Mouse (Mus musculus) intestine, postnatal 0 days (tissue): ENCODE results near the gene Trim2. TPM values are rescaled to one million over a fixed set of nuclear protein-coding genes. Genes with fewer than 3 reads are reported as not detected.

Experiments
- ATAC-seq: fragments of 200-750 bp; cut with Nextera tagmentation; 2 replicates; pipeline ENCODE4 v1.8.0; 2017; ENCODE audit warnings: mild to moderate bottlenecking, moderate TSS enrichment, moderate library complexity
- H3K27ac ChIP-seq: fragments of 300-500 bp; sonication (generic); 2 replicates; pipeline ENCODE4 v1.5.1; 2014; ENCODE audit warnings: mild to moderate bottlenecking, low read depth, low read length, moderate library complexity
- H3K27me3 ChIP-seq: fragments of 300-500 bp; sonication (generic); replicated peaks from 2 replicates; pipeline ENCODE4 v1.6.1; 2014; ENCODE audit warnings: low read length, mixed read lengths; ENCODE audit not compliant: control insufficient read depth, insufficient read depth
- H3K36me3 ChIP-seq: fragments of 300-500 bp; sonication (generic); 2 replicates; pipeline ENCODE4 v1.6.1; 2014; ENCODE audit warnings: mild to moderate bottlenecking, moderate library complexity; ENCODE audit not compliant: control insufficient read depth, insufficient read depth
- H3K4me1 ChIP-seq: fragments of 300-500 bp; sonication (generic); replicated peaks from 2 replicates; pipeline ENCODE4 v1.6.1; 2014; ENCODE audit warnings: antibody characterized with exemption, low read length, mixed read lengths; ENCODE audit not compliant: control insufficient read depth, insufficient read depth
- H3K4me2 ChIP-seq: fragments of 300-500 bp; sonication (generic); replicated peaks from 2 replicates; pipeline ENCODE4 v1.6.1; 2014; ENCODE audit warnings: low read depth, mild to moderate bottlenecking, moderate library complexity
- H3K4me3 ChIP-seq: fragments of 300-500 bp; sonication (generic); 2 replicates; pipeline ENCODE4 v1.5.1; 2014; ENCODE audit warnings: low read depth, low read length
- H3K9ac ChIP-seq: fragments of 300-500 bp; sonication (generic); 2 replicates; pipeline ENCODE4 v1.6.1; 2014; ENCODE audit warnings: mild to moderate bottlenecking, low read depth, low read length
- H3K9me3 ChIP-seq: fragments of 300-500 bp; sonication (generic); 2 replicates; pipeline ENCODE4 v1.6.1; 2016; ENCODE audit warnings: mixed run types; ENCODE audit not compliant: control insufficient read depth
- CTCF ChIP-seq: sonication (generic); IDR thresholded peaks from 2 replicates; pipeline ENCODE4 v1.5.1; 2016; ENCODE audit warnings: low read depth, mild to moderate bottlenecking, control low read depth, antibody characterized with exemption, moderate library complexity
- WGBS: fragments of 180-500 bp; shearing (Covaris S2); extraction: QIAGEN DNeasy Blood & Tissue Kit; methylation state at CpG from one replicate; pipeline ENCODE4 v1.1.7; 2014; 5-methylcytosine and 5-hydroxymethylcytosine counted together
- polyA plus RNA-seq: library from polyadenylated mRNA; unstranded; fragments of >200 nt; fragmentation: Nextera tagmentation; extraction: Ambion mirVana; gene quantifications from 2 replicates; pipeline ENCODE4 v1.2.1, GENCODE M21; 2015

Gene Trim2
- polyA plus RNA-seq, 1 experiment from 2014 or later, result 21.2 TPM

DNA sequence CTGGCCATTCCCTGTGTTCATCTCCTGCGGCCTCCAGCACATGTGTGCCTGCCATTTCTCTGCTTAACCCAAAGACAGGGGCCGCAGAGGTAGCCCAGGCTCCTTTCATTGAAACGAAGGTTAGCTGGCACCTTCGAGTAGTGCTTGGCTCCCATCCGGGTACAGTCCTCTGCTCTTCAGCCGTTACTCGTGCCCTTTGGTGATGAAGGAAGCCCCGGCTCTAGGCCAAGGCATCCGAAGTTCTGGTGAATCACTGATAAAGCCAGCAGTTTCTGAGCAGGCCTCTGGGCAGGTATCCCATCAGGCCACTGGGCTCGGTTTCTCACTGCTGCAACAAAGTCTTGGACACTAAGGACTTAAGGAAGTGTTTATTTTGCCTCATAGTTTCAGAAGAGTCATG, 34.9 kb downstream of the Trim2 start:
- no peak for ATAC-seq
- Histone ChIP-seq H3K4me1 (0 out of 2 replicates have a peak, but pooled peaks cover 10% of the 10 kb centered on the region), H3K36me3 (no peaks in the 10 kb centered on the region), H3K27ac (peak overlapping the region; percentile 87; the same call in 1 of the 2 replicates), H3K4me2 (no peak overlapping the region), H3K9me3 (no peaks in the 10 kb centered on the region), H3K4me3 (no peak overlapping the region), H3K27me3 (no peaks in the 10 kb centered on the region), H3K9ac (no peak overlapping the region)
- TF ChIP-seq CTCF, result no peak
- 81% methylated on average over 10 of the region's 10 CpGs for WGBS

DNA sequence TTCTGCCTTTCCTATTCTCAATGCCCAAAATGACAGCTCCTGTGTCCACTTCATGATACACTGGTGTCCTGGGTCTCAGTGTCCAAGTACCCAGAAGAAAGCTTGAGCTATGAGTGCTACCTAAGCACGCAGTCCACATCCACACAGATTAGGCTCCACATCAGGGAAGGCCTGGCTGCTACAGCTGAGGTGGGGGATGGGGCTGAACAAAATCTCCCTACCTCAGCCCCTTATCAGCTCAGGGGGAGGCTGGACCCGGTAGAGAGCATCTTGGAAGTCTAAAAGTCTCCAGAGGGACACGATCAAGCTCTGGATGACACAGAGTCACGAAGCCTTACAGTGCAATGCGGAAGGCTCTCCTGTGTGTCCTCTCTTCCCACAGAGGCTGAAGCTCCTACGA, 35.6 kb downstream of the Trim2 start:
- H3K4me2 ChIP-seq, result peak overlapping the region; percentile 67; the same call in 1 of the 2 replicates
- WGBS, result 42% methylated on average over 6 of the region's 6 CpGs
- H3K36me3 ChIP-seq, result no peaks in the 10 kb centered on the region
- H3K4me3 ChIP-seq, result no peak overlapping the region
- H3K27ac ChIP-seq, result peak overlapping the region; percentile 87
- no peaks in the 10 kb centered on the region for H3K27me3 ChIP-seq
- H3K9me3 ChIP-seq, result no peaks in the 10 kb centered on the region
- H3K9ac ChIP-seq, result no peak overlapping the region
- 0 out of 2 replicates have a peak, but pooled peaks cover 10% of the 10 kb centered on the region for H3K4me1 ChIP-seq
- ATAC-seq, result no peak
- no peak for TF ChIP-seq CTCF

DNA sequence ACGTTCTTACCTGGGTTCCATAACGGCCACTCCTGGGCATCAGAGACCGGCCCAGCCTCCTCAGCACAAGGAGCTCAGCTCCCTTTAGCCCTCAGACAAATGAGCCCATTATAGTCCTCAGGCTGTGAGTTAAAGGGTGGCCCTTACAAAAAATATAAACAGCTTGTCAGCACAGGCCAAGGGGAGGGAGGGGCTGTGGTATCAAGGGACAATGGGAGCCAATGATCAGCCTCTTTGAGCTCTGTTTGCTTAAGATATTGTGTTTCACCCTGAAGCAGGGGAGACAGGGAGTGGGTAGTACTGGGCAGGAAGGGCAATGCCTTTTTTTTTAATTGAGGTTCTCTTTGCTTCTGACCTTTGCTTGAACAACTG, 36.1 kb downstream of the Trim2 start:
- peak overlapping the region; percentile 87 for H3K27ac ChIP-seq
- peak overlapping the region; percentile 67 for H3K4me2 ChIP-seq
- peak; percentile 75 for ATAC-seq
- no peak for TF ChIP-seq CTCF
- H3K4me1 ChIP-seq, result 0 out of 2 replicates have a peak, but pooled peaks cover 10% of the 10 kb centered on the region
- peak overlapping the region; percentile 38 for H3K4me3 ChIP-seq
- H3K36me3 ChIP-seq, result no peaks in the 10 kb centered on the region
- H3K9me3 ChIP-seq, result no peaks in the 10 kb centered on the region
- H3K27me3 ChIP-seq, result no peaks in the 10 kb centered on the region
- peak overlapping the region; percentile 27; the same call in 1 of the 2 replicates for H3K9ac ChIP-seq
- WGBS, result 2% methylated on average over 3 of the region's 3 CpGs

DNA sequence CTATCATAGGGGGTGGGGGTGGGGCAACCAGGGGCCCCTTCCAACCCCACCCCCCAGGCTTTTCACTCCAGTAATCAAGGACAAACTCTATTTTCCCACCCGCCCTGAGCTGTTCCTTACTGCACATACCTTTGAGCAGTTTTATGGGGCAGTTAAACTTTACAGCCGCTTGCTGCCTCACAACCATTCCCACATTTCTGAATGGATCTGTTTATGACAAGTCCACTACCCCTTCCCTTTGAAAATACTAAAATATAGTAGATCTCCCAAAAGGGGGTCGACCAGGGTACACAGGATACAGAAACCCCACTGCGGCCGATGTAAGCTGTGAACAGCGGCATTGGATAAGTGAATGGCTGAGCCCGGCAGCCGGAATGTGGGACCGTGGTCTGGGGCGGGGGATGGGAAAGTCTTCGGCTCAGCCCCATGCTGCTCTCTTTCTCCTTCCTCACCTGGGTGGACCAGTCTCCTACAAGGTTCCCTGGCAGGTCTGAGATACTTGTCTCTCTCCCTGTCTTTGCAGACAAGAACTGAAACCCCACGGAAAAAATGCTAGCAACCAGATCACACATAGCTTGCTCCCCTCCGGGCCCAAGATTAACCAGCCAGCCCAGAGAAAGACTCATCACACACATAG, 36.6 kb downstream of the Trim2 start:
- peak; percentile 83 for ATAC-seq
- peak overlapping the region; percentile 87 for H3K27ac ChIP-seq
- WGBS, result 7% methylated on average over 13 of the region's 13 CpGs

DNA sequence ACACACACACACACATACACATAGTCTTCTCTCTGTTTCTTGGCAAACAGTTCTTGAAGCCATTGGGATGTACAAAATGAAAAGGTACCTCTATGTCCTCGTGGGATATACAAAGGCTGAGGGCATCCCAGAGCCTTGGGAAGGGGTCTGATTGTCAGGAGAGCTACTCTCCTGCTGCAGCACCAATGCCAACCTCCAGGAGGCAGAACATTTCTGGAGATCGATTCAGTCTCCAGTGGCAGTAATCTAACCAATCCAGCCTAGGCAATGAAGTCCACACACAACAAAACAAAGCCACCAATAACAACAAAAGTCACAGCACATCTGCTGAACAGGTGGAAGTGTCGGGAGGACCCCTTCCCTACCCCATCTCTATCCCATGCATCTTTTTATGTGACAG, 38.2 kb downstream of the Trim2 start:
- Histone ChIP-seq H3K27ac (peak overlapping the region; percentile 60; the same call in 1 of the 2 replicates), H3K36me3 (no peaks in the 10 kb centered on the region), H3K9ac (no peak overlapping the region), H3K9me3 (no peaks in the 10 kb centered on the region), H3K27me3 (no peaks in the 10 kb centered on the region), H3K4me1 (0 out of 2 replicates have a peak, but pooled peaks cover 10% of the 10 kb centered on the region), H3K4me3 (peak overlapping the region; percentile 38), H3K4me2 (peak overlapping the region; percentile 67)
- TF ChIP-seq CTCF, result peak; percentile 76
- 22% methylated on average over 3 of the region's 3 CpGs for WGBS
- no peak for ATAC-seq

More for the DNA sequence above, 36.6 kb downstream of the Trim2 start:
- no peak for TF ChIP-seq CTCF
- Histone ChIP-seq H3K36me3 (no peaks in the 10 kb centered on the region), H3K9ac (peak overlapping the region; percentile 27; the same call in 1 of the 2 replicates), H3K4me2 (peak overlapping the region; percentile 67), H3K27me3 (no peaks in the 10 kb centered on the region), H3K4me3 (peak overlapping the region; percentile 38), H3K9me3 (no peaks in the 10 kb centered on the region), H3K4me1 (0 out of 2 replicates have a peak, but pooled peaks cover 10% of the 10 kb centered on the region)

DNA sequence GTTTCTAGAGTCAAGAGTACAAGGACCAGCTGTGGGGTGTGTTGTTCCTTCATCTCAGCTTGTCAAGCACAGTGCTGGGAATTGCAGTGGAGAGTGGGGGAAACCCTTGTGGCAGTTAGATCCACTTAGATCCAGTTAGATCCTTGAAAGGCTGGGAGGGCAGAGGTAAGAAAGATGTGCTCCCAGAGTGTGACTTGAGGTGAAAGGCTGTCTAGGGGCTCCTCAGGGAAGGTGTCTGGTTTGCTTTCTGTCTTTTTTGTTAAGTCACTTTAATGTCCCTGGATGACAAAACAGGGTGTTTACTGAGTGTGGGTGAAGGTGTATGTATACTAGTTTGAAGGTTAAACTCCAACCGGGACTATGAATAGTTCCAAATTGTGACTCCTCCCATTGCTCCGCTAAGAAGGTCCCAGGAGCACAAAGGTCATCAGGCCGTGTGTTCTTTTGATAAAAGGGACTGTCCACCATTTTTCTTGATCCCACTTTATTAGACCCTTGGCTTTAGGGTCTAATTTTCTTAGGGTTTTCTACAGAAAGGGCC, 40.2 kb downstream of the Trim2 start:
- H3K4me3 ChIP-seq, result no peak overlapping the region
- no peak for TF ChIP-seq CTCF
- ATAC-seq, result no peak
- WGBS, result 45% methylated on average over 3 of the region's 3 CpGs
- H3K4me1 ChIP-seq, result 0 out of 2 replicates have a peak, but pooled peaks cover 7% of the 10 kb centered on the region
- H3K9me3 ChIP-seq, result no peaks in the 10 kb centered on the region
- peak overlapping the region; percentile 21; the same call in 1 of the 2 replicates for H3K27ac ChIP-seq
- no peak overlapping the region for H3K4me2 ChIP-seq
- no peak overlapping the region for H3K9ac ChIP-seq
- no peaks in the 10 kb centered on the region for H3K27me3 ChIP-seq
- no peaks in the 10 kb centered on the region for H3K36me3 ChIP-seq
